Mouse (Mus musculus): Measurements from ENCODE around the gene Prkcd.

- TF ChIP-seq GATA1 (IDR thresholded peaks at IDR 0.05; ENCODE audit: borderline replicate concordance, low read length) (no peak), FLI1 (IDR thresholded peaks at IDR 0.05; ENCODE audit: low read length) (no peak)
Observed at GRCm38 (mm10) chr14:30648478-30648877, 22.5 kb upstream of the Prkcd start.

Data from megakaryocyte, embryonic 14.5 days (primary cell).